Mouse (Mus musculus) heart, embryonic 10.5 days (tissue): ENCODE data around the gene Was. TPM values are rescaled to one million over a fixed set of nuclear protein-coding genes. Genes with fewer than 3 reads are reported as not detected.
"Not testable (repeated sequence)": the region's sequence is repeated elsewhere in the genome, so short reads cannot be mapped to it uniquely, and the experiment has no call there.

Experiments
- DNase-seq: peaks from one replicate; pipeline ENCODE4 v3.0.0-alpha.2; 2017; ENCODE audit warnings: low spot score
- H3K27ac ChIP-seq: fragments of 300-500 bp; sonication (generic); 2 replicates; pipeline ENCODE4 v1.5.1; 2016; ENCODE audit warnings: mild to moderate bottlenecking
- H3K27me3 ChIP-seq: fragments of 300-500 bp; sonication (generic); 2 replicates; pipeline ENCODE4 v1.6.1; 2016; ENCODE audit warnings: mild to moderate bottlenecking; ENCODE audit not compliant: poor library complexity, insufficient read depth, severe bottlenecking
- H3K36me3 ChIP-seq: fragments of 300-500 bp; sonication (generic); 2 replicates; pipeline ENCODE4 v1.6.1; 2016; ENCODE audit warnings: mild to moderate bottlenecking, moderate library complexity
- H3K4me1 ChIP-seq: fragments of 300-500 bp; sonication (generic); 2 replicates; pipeline ENCODE4 v1.6.1; 2016; ENCODE audit warnings: mild to moderate bottlenecking
- H3K4me3 ChIP-seq: fragments of 300-500 bp; sonication (generic); 2 replicates; pipeline ENCODE4 v1.5.1; 2016; ENCODE audit warnings: mild to moderate bottlenecking, moderate library complexity
- H3K9me3 ChIP-seq: fragments of 300-500 bp; sonication (generic); 2 replicates; pipeline ENCODE4 v1.6.1; 2016; ENCODE audit warnings: mild to moderate bottlenecking, moderate library complexity
- WGBS: fragments of 180-500 bp; shearing (Covaris S2); methylation state at CpG from one replicate; pipeline ENCODE4 v1.1.7; 2016; 5-methylcytosine and 5-hydroxymethylcytosine counted together
- polyA plus RNA-seq: library from polyadenylated mRNA; unstranded; fragments of >200 nt; fragmentation: Nextera tagmentation; extraction: Ambion mirVana; gene quantifications from 2 replicates; pipeline ENCODE4 v1.2.1, GENCODE M21; 2016

Was gene
- polyA plus RNA-seq, 1 experiment from 2014 or later = 0.74 TPM

DNA sequence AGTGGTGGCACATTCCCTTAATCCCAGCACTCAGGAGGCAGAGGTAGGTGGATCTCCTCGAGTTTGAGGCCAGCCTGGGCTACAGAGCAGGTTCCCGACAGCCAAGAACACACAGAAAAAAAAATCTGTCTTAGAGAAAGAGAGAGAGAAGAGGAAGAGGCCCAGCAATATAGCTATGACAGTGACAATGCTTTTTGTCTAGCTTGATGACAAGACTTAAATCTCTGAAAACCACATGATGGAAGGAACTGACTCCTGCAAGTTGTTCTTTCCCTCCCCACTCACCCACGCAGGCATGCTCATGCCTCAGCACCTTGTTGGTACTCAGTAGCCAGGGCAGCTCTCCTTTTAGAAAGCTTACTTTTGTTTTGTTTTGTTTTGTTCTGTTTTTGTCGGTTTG is 9.1 kb upstream of the Was start:
- no peak overlapping the region for H3K4me3 ChIP-seq
- 0 out of 2 replicates have a peak, but pooled peaks cover 4% of the 10 kb centered on the region for H3K4me1 ChIP-seq
- no peaks in the 10 kb centered on the region for H3K27me3 ChIP-seq
- no peaks in the 10 kb centered on the region for H3K36me3 ChIP-seq
- no peak for DNase-seq
- no peak overlapping the region for H3K27ac ChIP-seq
- WGBS = 59% methylated on average over 4 of the region's 4 CpGs
- no peaks in the 10 kb centered on the region for H3K9me3 ChIP-seq

- 17% methylated on average over 19 of the region's 19 CpGs for WGBS
- DNase-seq = peak; percentile 98
- Histone ChIP-seq H3K4me3 (peak overlapping the region; percentile 51), H3K27me3 (no peaks in the 10 kb centered on the region), H3K36me3 (no peaks in the 10 kb centered on the region), H3K4me1 (0 out of 2 replicates have a peak, but pooled peaks cover 4% of the 10 kb centered on the region), H3K9me3 (no peaks in the 10 kb centered on the region), H3K27ac (peak overlapping the region; percentile 77)
These were observed 6.5 kb upstream of the Was start for GRCm38 (mm10) chrX:8096787-8097242.

DNA sequence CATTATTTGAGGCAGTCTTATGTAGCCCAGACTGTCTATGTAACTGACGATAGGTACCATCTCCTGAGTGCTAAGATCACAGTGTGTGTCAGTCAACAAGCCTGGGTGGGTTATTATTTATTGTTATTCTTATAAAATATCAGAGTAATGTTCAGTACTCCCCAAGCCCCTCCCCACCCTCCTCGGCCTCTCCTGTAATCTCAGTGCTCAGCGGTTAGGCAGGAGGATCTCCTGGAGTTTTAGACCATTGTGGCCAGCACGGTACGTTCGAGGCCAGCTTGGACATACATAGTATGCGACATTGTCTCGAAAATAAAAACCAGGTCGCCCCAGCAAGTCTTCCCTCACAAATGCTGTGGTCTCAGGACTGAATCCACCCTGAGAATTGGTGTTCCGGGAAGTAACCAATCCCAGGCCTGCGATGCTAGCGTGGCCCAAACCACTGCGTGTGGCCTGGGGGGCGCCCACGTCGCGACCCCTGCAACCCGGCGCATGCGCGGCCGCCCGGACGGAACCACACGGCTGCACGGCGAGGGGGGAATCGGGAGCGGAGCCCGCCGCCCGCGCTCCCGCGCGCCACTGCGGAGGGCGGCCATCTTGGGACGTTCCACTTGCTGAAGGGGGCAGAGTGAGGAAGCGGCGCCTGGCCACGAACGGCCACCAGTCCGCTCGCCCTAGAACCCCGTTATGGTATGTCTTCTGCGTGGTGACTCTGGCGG is 5.9 kb upstream of the Was start:
- not testable (repeated sequence) for H3K9me3 ChIP-seq, DNase-seq, H3K4me1 ChIP-seq, H3K27me3 ChIP-seq, H3K36me3 ChIP-seq
- Histone ChIP-seq H3K27ac (peak overlapping the region; percentile 77), H3K4me3 (peak overlapping the region; percentile 51)
- WGBS = 10% methylated on average over 39 of the region's 48 CpGs

GRCm38 (mm10) chrX:8095546-8095945 is 5.2 kb upstream of the Was start:
- Histone ChIP-seq H3K27me3 (no peaks in the 10 kb centered on the region), H3K9me3 (no peaks in the 10 kb centered on the region), H3K36me3 (no peaks in the 10 kb centered on the region), H3K27ac (no peak overlapping the region), H3K4me3 (peak overlapping the region; percentile 43), H3K4me1 (no peaks in the 10 kb centered on the region)
- no peak for DNase-seq
- 74% methylated on average over 10 of the region's 10 CpGs for WGBS

DNA sequence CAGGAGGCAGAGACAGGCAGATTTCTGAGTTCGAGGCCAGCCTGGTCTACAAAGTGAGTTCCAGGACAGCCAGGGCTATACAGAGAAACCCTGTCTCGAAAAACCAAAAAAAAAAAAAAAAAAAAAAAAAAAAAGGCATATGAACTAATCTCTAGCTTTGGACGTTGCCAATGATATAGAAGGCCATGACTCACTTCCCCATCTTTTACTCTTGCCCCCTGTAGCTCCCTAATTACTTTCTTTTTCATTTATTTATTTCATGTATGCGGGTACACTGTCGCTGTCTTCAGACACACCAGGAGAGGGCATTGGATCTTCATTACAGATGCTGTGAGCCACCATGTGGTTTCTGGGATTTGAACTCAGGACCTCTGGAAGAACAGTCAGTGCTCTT is 653 bp upstream of the Was start:
- WGBS = 79% methylated on average over 5 of the region's 5 CpGs
- not testable (repeated sequence) for H3K27ac ChIP-seq, H3K4me1 ChIP-seq, H3K36me3 ChIP-seq, H3K9me3 ChIP-seq, H3K27me3 ChIP-seq, DNase-seq, H3K4me3 ChIP-seq

- Histone ChIP-seq H3K4me3 (no peak overlapping the region), H3K27me3 (no peaks in the 10 kb centered on the region), H3K4me1 (no peaks in the 10 kb centered on the region), H3K9me3 (no peaks in the 10 kb centered on the region), H3K36me3 (no peaks in the 10 kb centered on the region), H3K27ac (no peak overlapping the region)
- 88% methylated on average over 3 of the region's 3 CpGs for WGBS
- DNase-seq = no peak
These were observed 552 bp downstream of the Was start for GRCm38 (mm10) chrX:8089746-8090145.

DNA sequence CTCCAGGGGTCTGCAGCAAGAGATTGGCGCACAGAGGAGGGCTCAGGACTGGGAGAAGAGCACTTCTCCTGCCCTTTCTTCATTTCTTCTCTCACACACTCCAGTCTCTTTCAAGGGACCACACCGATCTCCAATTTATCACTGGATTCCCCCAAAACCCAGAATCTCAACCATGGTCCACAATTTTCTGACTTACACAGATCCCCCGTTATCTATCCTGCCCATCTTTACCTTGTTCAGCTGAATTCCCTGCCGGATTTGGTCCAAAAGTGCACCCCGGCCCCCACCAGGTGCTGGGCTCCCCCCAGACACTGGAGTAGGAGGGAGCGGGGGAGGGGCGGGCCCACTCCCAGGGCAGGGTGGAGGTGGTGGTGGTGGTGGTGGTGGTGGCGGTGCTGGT is 4.7 kb downstream of the Was start:
- Histone ChIP-seq H3K9me3 (no peaks in the 10 kb centered on the region), H3K4me1 (no peaks in the 10 kb centered on the region), H3K4me3 (no peak overlapping the region), H3K36me3 (no peaks in the 10 kb centered on the region), H3K27ac (no peak overlapping the region), H3K27me3 (no peaks in the 10 kb centered on the region)
- DNase-seq = no peak
- 72% methylated on average over 8 of the region's 8 CpGs for WGBS

DNA sequence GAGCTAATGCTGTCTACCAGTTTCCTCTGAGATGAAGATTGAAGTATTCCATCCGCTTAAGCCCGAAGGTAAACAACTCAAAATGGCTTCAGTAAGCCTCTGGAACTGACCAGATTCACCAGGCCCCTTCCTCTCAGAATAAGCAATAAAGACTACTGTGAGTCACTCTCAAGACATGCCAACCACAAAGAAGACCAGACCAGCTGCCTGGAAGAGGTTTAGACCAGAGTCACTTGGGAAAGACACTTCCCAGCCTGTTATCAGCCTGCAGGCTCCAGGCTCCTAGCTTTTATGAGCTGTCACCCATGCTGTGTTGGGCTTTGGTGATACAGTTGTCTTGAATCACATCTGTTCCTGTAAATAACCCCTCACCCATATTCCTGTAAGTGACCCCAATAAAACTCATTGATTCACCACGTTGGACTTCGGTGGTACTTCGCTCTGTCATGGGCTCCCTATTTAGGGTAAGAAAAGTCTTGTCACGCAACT is 5.5 kb downstream of the Was start:
- no peaks in the 10 kb centered on the region for H3K9me3 ChIP-seq
- H3K27ac ChIP-seq = no peak overlapping the region
- DNase-seq = no peak
- no peaks in the 10 kb centered on the region for H3K36me3 ChIP-seq
- H3K4me1 ChIP-seq = no peaks in the 10 kb centered on the region
- H3K4me3 ChIP-seq = no peak overlapping the region
- H3K27me3 ChIP-seq = no peaks in the 10 kb centered on the region
- WGBS = 81% methylated on average over 6 of the region's 6 CpGs

DNA sequence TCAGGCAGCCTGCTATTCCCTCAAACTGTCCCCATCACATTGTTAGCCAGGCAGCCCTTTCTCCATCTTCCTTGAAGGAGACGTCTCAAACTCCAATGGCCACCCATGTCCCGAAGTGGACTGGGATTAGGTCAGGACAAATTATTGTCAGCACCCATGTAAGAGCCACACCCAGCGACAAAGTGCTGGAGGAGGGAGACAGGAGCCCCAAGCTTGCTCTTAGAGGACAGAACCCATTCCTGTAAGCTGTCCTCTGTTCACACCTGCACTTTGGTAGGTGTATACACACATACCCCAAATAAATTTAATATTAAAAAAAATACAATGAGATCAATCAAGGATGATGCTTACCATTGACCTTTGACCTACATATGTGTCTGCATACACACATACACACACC is 15.2 kb downstream of the Was start:
- peak overlapping the region; percentile 43 for H3K27ac ChIP-seq
- WGBS = 35% methylated on average over 3 of the region's 3 CpGs

DNA sequence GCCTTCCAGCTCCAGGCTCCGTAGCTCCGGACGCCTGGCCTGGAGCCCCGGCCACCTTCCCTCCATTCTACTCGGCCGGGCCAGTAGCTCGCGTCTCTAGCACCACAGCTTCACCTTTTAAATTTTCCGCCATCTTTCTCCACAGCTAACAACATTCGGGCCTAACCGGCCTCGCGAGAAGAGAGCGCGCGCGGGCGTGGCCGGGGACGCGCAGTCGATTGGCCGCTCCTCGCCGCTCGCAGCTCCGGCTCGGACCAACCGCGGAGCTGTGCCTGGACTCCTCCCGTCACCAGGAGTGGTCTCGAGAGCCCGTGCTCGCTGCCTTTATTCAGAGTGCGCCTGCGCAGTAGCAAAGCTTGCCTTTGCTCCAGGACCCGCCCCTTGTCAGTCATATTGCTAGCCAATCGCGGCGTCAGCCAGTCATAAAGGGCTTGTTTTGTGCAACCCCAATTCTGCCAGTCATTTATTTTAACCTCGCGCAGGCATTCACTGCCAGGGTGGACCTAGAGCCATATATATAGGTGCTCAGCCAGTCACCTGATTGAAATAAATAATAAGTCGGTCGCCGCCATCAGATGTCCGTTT is 15.8 kb downstream of the Was start, which contains the start of gene Suv39h1:
TSS of gene Suv39h1 (minus strand) at position 331 of the 585 bp plus-strand sequence.
- 15% methylated on average over 46 of the region's 46 CpGs for WGBS

More for the DNA sequence above, 15.2 kb downstream of the Was start:
- peak overlapping the region; percentile 67 for H3K4me3 ChIP-seq
- H3K27me3 ChIP-seq = no peaks in the 10 kb centered on the region
- H3K36me3 ChIP-seq = peaks cover 19% of the 10 kb centered on the region
- H3K9me3 ChIP-seq = no peaks in the 10 kb centered on the region
- no peak for DNase-seq
- no peaks in the 10 kb centered on the region; the same call in 1 of the 2 replicates for H3K4me1 ChIP-seq

GRCm38 (mm10) chrX:8073881-8074429 is 16.3 kb downstream of the Was start:
- Histone ChIP-seq H3K9me3 (no peaks in the 10 kb centered on the region), H3K4me1 (no peaks in the 10 kb centered on the region; the same call in 1 of the 2 replicates), H3K27ac (peak overlapping the region; percentile 91), H3K36me3 (peaks cover 27% of the 10 kb centered on the region), H3K27me3 (no peaks in the 10 kb centered on the region), H3K4me3 (peak overlapping the region; percentile 67)
- DNase-seq = peak; percentile 76
- WGBS = 23% methylated on average over 54 of the region's 64 CpGs

More for the DNA sequence above, 15.8 kb downstream of the Was start, which contains the start of gene Suv39h1:
- H3K27me3 ChIP-seq = no peaks in the 10 kb centered on the region
- no peaks in the 10 kb centered on the region for H3K9me3 ChIP-seq
- H3K4me3 ChIP-seq = peak within 1 kb of the TSS; percentile 67
- H3K4me1 ChIP-seq = no peaks in the 10 kb centered on the region; the same call in 1 of the 2 replicates
- peaks cover 22% of the 10 kb centered on the region for H3K36me3 ChIP-seq
- H3K27ac ChIP-seq = peak within 1 kb of the TSS; percentile 91
- DNase-seq = peak; percentile 98

- 97% methylated on average over 1 of the region's 1 CpGs for WGBS
- no peak overlapping the region for H3K4me3 ChIP-seq
- no peaks in the 10 kb centered on the region for H3K9me3 ChIP-seq
- H3K4me1 ChIP-seq = no peaks in the 10 kb centered on the region; the same call in 1 of the 2 replicates
- DNase-seq = no peak
- peaks cover 69% of the 10 kb centered on the region for H3K36me3 ChIP-seq
- H3K27ac ChIP-seq = no peak overlapping the region
- H3K27me3 ChIP-seq = no peaks in the 10 kb centered on the region
These were observed 21.1 kb downstream of the Was start for GRCm38 (mm10) chrX:8069166-8069565.
